Mouse (Mus musculus) kidney, adult 2 months (tissue): ENCODE measurements around the gene Ankrd66.

Source experiments
- CTCF ChIP-seq: fragments of 200-500 bp; conservative IDR thresholded peaks from 2 replicates; pipeline ENCODE4 v1.5.1; 2011; ENCODE audit warnings: low read depth, mild to moderate bottlenecking, control low read depth, low read length, moderate library complexity, mixed read lengths; ENCODE audit not compliant: insufficient read depth, insufficient read length
- POLR2A ChIP-seq: fragments of 200-500 bp; IDR thresholded peaks from one replicate; pipeline ENCODE4 v1.6.1; 2011; ENCODE audit warnings: low read depth, low read length, control low read depth

GRCm38 (mm10) chr17:43567593-43567991 is 24.2 kb upstream of the Ankrd66 start:
- TF ChIP-seq POLR2A: no peak
- no peak for TF ChIP-seq CTCF
